Mouse (Mus musculus) right cerebral cortex, postnatal 10 days (tissue): ENCODE results near the gene Pde4a.

Experiments
- DNase-seq, 2 experiments: peaks; one replicate each; pipeline ENCODE4 v3.0.0; 2021; ENCODE audit warnings: low spot score in 2 of 2

Gene Pde4a

DNA sequence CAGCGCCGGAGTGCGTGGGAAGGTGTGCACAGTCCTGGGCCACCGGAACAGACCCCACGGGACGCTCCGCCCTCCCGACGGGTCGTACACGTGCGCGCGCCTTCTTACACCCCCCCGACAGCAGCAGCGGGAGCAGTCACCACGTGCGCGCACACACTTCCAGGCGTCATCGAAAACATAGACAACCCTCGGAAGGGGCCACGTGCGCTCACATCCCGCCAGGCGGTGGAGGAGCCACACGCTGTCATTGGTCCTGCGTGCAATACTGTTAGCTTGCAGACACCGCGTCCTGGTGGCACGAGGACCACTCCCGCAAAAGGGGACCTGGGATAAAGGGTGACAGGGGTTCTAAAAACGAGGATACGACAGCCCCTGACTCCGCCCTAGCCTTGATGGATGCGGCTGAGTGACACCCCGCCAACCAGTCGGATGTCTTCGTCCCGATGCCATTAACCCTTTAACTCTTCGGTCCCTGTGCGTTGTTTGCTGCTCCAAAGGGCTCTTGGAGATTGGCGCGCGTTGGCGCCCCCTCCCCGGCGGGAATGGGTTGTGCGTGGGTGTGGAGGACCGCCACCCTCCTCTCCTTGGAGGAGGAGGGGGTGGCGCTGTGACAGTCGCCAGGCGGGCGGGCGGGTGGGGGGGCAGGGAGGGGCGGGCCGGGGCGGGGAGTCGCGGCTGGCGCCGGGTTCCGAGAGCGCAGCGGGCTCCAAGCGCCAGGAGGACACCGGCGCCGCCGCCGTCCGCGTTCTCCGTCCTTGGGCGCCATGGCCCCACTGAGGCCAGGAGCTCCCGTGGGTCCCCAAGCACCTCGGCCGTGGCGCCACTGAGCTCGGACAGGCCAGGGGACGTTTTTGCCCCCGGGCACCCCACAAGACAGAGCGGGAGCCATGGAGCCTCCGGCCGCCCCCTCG, at the start of gene Pde4a:
Gene Pde4a, plus strand, starts transcription at position 674 of the 911 bp plus-strand sequence.
- peak; percentile 92 to 95 for DNase-seq

DNA sequence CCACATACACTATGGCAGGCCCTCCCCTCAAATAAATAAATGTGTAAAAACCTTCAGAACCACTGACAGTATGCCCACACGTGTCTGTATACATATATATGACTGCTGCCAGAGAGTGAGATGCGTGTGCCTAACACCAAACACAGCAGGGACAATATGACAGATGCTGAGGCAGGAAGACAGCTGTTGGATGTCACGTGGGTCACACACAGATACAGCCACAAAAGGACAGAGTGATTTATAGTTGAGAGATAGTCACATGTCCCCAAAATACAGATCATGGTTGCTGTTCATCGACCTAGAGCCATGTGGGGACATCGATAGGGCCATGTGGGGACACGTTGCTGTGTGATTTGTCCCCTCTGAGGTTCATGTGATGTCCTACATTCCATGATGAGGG, 48.4 kb upstream of the Pde4a start:
- no peak for DNase-seq

DNA sequence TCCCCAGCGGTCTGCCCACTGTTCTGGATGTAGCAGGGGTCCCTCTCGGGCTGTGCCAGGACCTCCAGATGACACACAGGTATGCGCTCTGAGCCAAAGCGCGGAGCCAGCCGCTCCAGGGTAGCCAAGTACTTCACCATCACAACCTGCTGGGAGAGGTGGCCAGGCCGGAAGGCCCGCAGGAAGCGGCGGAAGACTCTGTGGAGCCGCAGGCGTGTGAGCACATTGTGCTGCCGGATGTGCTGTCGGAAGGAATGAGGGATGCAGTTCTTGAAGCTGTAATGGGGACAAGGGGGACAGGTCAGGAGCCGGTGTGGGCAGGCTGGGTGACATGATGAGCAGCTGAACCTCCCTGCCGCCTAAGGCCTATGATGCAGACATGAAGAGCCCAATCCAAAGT, 44.0 kb upstream of the Pde4a start:
- no peak for DNase-seq

DNA sequence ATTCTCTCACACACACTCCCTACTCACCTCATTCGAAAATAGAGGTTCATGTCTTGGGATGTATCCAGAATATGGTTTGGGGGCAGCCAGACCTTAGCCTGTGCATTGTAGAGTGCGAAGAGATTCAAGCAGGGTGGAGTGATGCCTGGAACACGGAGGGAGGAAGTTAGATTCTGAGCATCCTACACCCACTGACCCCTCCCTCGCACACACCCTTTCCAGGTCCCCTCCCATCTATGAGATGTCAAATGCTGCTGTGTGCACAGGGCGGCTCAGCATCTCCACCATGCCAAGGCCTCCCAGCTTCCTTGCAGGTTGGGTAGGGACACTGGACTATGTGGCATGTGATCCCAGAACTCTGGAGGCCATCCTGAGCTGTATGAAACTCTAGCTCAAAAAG, 40.7 kb upstream of the Pde4a start:
- DNase-seq: no peak

DNA sequence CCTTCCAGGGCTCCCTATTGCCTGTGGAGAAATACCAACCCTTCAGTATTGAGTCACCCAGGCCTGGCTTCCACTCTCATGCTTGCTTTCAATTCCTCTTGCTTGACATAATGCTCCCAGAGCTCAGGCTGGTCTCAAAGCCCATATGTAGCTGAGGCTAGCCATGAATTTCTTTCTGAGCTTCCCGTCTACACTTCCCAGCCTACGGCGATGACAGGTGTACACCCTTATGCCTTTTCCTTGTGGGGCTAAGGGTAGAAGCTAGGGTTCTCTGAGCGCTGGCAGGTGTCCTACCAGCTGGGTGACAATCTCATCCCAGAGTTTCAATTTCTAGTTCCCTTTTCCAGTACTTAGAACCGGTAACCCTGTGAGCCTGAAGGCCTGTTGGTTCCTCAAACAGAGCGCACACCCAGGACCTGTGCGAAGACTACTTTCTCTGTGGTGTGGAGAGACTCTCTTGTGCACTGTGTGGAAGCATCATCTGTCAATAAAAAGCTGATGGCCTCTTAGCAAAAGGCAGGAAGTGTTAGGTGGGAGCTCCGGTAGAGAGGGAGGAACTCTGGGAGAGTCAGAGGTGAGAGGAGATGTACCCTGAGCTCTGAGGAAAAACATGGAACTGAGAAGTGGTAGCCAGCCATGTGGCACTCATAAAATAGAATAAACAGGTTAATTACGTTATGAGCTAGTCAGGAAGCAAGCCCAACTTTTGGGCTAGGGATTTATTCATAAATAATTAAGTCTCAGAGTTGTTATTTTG, 39.8 kb upstream of the Pde4a start:
- no peak for DNase-seq

DNA sequence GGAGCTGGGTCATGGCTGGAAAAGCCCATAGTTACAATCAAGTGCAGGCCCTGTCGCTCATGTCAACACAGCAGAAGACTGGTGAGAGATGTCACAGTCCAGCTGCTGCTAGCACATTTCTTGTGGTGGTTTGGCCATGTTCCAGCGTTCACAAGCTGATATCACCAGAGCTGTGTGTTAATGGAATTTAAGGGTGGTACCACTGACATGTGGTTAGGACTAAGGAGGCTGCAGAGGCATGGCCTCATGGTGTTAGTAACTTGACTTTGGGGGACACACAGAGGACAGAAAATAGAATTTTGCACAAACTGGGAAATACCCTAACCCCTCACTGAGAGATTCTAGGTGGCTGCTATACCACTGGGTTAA, 39.3 kb upstream of the Pde4a start:
- no peak for DNase-seq

DNA sequence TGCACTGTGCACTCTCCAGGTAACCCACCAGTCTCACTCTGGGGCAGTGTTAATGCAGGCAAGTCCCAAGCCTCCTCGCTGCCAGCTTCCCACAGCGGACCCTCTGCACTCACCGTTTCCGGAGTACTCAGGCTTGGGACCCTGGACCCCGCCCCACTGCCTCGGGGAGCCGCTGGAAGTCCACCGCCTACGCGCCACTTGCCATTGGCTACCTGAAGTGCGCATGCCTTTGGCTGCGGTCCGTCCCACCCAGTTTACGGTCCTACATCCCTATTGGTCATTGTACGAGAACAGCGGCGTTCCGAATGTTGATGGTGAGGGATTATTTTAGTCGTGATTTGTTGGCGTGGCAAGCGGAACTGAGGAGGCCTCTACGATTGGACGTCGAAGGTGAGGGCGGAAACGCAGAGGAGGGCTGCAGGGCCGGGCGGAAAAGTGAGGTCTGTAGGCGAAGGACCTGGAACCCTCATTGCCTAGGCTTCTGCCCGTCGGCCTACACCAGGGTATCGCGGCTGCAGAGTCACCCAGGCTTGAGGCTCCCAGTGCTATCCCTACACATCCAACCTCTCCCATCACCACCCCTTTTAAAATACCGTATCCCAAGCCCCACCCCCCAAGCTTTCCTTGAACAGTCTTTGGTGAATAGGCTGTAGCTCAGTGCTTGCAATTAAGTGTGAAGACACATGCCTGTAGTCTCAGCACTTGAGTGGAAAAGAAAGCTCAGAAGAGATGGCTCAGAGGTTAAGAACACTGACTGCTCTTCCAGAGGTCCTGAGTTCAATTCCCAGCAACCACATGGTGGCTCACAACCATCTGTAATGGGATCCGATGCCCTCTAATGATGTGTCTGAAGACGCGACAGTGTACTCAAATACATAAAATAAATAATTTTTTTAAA, 34.2 kb upstream of the Pde4a start, which contains the start of gene Tyk2:
Gene Tyk2, minus strand, starts transcription at position 185 of the 898 bp plus-strand sequence.
- DNase-seq: peak; percentile 96 to 98

DNA sequence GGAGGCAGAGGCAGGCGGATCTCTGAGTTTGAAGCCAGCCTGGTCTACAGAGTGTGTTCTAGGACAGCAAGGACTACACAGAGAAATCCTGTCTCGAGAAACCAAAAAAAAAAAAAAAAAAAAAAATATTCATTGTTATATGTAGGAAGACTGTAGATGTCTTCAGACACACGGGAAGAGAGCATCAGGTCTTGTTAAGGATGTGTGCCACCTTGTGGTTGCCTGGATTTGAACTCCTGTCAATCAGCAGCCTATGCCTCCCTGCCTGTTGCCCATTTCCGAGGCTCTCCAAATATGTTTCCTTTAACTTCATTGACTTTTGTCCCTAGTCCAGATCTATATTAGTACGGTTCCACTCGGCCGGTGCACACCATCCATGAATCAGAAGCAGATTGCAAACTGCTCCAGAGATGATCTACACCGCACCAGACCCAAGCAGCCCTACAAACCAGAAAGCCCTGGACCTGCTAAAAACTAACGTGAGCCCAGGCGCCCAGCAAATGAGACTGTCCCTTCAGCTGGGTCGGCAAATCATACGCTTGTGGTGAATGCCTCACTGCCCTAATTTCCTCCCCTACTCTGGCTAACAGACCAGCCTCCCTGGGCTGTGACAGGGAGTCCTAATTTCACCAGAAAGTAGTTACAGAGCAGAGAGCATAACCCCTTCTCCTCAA, 33.3 kb upstream of the Pde4a start:
- no peak for DNase-seq

DNA sequence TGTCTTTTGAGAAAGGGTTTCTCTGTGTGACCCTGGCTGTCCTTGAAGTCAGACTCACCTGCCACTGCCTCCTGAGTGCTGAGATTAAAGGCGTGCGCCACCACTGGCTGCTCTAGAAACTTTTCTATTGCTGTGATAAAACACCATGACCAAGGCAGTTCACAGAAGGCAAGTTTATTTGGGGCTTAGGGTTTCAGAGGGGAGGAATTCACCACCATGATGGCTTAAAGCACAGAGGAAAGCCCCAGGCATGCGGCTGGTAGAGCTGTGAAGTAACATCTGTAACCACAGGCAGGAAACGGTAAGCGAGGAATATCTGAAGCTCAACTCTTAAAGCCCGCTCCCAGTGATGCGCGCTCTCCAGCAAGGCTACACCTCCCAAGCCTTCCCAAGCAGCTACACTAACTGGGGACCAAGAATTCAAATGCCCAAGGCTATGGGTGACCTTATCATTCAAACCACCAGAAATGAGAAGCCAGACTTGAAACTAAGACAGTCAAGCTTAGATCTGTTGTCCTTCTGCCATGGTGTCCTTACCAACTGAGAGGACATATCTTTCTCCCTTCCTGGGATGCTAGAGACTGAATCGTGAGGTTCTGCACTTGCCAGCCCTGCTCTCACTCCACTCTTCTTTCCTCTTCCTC, 32.3 kb upstream of the Pde4a start:
- DNase-seq: no peak

DNA sequence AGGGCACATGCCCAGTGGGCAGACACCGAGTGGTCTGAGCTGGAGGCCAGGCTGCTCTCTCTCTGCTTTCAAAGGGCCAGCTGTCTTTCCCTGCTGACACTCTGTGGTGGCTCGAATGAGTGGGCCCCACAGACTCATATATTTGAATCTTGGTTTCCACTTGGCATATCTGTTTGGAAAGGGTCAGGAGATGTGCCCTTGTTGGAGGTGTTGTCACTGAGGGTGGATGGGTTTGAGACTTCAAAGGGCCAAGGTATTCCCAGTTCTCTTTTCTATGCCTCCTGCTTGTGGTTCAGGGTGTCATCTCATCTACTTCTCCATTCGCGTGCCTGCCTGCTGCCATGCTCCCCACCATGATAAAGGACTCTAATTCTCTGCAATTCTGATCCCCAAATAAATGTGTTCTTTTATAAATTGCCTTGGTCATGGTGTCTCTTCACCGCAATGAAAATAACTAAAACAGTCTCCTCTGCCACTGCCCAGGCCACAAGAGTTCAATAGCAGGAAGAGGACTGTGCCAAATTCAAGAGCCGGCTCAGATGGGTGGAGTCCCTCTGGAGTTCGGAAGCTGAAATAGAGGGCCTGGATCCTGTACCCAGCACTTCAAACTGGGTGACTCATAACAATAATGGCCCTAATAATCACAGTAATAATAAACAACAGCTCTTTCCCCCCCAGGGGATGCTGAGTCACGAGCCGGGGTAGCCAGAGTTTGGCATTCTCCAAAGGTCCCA, 30.8 kb upstream of the Pde4a start:
- no peak for DNase-seq

DNA sequence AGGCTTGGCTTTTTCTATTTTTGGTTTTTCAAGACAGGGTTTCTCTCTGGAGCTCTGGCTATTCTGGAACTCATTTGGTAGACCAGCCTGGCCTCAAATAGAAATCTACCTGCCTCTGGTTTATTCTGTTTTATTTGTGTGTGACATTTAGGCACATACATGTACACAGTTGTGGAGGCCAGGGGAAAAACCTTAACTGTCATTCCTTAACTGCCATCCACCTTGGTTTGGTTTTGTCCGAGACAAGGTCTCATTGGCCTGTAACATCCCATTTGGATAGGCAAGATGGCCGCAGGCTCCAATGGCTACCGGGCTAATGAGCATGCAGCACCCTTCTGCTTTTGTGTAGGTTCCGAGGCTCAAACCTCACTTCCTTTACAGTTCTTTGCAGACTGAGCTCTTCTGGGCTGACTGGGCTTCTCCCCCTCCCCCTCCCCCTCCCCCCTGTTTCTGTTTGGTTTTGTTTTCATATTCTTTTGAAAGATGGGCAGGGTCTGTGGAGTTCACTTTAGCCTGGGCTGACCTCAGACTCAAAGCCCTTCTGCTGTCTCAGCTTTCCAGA, 30.1 kb upstream of the Pde4a start:
- DNase-seq: no peak

DNA sequence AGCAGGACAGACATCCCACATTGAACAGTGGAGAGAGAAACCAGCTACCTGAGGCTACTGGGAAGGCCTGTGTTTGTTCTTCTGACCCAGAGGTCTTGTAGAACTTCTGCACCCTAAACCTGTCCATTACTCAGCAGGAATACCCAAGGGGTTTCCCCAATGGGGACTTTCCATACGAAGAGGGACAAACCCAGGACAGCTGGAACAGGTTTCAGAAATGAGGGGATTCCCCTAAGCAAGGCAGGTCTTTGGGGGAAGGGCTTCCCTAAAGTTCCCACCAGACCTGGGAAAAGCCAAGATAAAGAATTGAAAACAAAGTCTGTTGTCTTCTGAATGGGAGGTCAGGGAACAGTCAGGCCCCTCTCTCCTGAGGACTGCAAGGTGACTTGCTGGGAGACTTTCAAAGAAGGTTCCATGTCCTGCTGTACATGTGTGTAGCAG, 29.6 kb upstream of the Pde4a start:
- DNase-seq: no peak

DNA sequence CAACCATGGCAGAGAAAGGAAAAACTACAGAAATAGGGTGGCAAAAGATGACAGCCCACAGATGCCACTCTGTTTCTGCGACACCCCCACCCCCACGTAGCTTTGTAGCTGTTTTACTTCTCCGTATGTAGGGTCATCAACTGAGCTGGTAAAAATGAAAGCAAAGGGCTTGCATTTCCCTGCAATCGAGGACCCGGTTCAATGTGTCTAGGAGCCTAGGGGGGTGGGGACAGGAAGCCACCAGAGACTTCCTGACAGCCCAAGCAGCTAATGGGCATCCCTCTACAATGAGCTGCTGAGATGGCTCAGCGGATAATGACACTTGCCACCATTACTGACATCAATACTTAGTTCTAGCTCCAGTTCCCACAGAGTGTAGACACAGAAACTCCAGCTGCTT, 29.1 kb upstream of the Pde4a start:
- no peak for DNase-seq

DNA sequence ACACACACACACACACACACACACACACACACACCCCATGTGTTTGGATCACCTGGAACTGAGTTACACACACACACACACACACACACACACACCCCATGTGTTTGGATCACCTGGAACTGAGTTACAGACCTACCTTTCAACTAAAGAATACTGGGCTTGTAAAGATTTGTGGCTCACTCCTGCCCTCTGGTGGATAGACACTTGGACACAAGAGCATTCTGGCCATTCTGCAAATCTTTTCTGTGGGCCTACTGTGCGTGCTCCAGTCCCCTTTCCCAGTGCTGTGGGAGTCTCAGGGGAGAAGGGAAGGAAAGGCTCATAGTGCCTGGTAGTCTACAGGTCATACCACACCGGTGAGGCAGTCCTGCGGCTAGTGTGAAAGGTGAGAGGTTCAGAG, 28.3 kb upstream of the Pde4a start:
- DNase-seq: peak in 1 of 2 experiments; percentile 71

DNA sequence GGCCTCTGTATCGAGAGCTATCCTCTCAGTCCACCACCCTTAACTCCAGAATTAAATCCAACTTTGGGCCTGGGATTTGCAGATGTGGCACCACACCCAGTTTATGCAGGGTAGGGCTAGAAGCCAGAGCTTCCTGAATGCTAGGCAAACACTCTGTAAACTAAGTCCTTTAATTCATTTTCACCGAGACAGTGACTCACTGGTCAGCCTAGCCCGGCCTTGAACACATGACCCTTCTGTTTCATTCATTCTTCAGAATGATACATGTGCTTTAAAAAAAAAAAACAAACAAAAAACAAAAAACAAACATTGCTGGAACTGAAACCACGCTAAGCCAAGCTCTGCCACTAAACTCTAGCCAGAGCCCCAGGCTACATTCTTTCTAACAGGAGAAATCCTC, 27.1 kb upstream of the Pde4a start:
- no peak for DNase-seq

DNA sequence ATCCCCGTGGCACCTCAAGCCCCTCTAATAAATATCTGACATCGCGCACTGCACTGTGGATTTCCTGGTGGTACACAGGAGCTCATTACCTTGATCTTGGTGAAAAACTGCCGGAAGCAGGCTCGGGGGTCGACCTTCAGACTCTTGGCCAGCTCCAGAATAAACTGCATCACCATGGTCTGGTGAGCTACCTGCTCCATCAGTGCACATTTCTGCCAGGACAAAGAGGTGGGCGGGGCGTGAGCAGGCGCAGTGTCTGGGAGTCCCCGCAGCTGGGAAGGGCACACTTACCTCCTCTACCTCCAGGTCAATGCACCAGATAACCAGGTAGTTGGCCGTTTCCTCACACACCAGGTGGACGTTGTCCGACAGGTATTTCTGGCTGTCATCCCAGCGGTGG, 23.6 kb upstream of the Pde4a start:
- DNase-seq: no peak

DNA sequence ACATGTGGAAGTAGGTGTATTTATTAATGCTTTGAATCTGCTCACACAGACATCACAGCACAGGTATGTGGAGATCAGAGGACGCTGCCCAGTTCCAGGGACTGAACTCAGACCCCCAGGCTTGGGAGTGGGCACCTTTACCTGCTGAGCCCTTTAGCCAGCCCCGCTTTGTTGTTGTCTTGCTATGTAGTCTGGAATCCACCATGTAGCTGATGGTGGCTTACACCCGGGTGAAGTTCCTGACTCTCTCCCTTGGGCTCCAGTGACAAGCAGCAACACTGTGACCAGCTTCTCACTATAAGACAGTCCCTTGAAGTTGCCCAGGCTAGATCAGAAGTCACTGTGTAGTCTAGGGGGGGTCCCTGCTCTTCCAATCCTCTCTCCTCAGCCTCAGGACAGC, 21.2 kb upstream of the Pde4a start:
- no peak for DNase-seq

DNA sequence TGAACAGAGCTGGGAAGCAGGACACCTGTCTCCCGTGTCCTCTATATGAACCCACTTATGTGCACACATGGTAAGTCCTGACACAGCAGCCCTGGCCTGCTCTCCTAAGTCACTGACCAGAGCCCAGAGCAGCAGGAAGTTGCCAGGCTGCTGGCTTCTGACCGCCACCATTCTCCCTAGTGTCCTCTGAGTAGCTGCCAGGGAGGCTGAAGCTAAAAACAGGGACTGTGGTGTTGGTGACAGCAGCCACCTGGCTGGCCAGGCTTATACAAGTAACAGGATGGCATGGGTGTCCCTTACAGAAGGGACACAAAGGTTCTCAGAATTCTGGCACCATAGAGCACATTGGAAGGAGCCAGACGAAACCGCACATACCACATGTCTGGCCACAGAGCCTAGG, 20.1 kb upstream of the Pde4a start:
- no peak for DNase-seq

DNA sequence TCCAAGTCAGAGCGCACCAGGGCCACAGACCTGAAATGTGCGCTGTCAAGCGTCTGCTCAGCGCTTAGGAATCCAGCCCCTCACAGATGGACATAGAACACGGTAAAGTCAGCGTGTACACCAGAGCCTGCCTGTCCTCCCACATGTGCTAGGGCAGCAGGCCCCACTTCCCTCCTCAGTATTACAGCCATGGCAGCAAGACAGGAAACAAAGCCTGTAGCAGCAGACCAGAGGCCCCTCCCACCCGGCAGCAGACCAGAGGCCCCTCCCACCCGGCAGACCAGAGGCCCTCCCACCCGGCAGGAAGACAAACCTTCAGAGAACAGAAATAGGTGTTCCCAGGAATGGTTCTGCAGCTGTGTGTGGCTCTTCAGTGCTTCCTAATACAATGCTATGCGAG, 18.8 kb upstream of the Pde4a start:
- DNase-seq: no peak

DNA sequence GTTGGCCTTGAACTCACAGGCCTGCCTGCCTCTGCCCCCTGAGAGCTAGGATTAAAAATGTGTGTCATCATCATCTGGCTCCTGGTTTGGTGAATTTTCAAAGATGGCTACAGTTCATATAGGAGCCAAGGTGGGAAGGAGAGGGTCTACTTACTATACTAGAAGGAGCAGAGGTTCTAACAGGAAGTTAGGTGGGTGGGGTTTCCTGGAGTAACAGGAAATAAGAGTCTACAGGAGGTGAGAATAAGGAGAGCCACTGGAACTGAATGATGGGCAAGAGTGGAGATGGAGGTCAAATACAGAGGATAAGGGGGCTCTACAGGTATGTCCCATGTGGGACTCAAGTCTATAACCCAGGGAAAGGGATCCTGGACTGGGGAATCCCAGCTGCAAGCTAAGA, 17.1 kb upstream of the Pde4a start:
- DNase-seq: no peak
